Comparison of ENCODE assay signal across 35 mouse cellular contexts in the genomic region with DNA sequence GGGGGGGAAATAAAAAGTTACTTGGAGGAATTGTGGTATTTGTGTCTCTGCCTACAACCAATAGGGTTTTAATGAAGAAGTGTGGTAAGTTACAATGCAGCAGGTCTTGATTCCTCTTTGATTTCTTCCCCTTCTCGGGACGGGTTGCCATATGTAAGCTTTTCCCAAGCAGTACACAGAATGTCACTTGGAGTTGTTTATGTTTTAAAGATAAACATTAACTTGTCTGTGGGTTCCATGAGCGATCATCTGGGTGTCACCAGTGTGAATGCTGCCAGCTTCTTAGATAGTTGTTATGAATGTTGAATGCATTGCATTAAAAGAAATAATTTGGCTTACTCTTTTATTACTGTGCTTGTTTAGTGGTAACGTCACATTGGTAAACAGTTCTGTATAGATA.
"Had no signal": no experiment of that assay in that cellular context is flagged by ENCODE, and none has a peak within 500 bp of the region (broad histone marks: within the 10 kb centered on the region; RNA-seq: fewer than 3 reads in every experiment).

No protein-coding gene starts in this region.

- ATAC-seq: hindbrain, embryonic 16.5 days; hindbrain, postnatal 0 days; inflammation-experienced regulatory T-cells, adult 6 months; intestine, embryonic 15.5 days; intestine, embryonic 16.5 days; intestine, postnatal 0 days had no signal

- H3K4me3 ChIP-seq: heart, adult 2 months; heart, embryonic 10.5 days; heart, embryonic 12.5 days; heart, embryonic 13.5 days; heart, embryonic 15.5 days; hindbrain, embryonic 10.5 days; hindbrain, embryonic 12.5 days; hindbrain, embryonic 13.5 days; hindbrain, embryonic 15.5 days; intestine, embryonic 15.5 days; kidney, embryonic 15.5 days; layer of hippocampus, adult 2 months had no signal

- H3K4me1 ChIP-seq: heart, embryonic 10.5 days; heart, embryonic 12.5 days; heart, embryonic 15.5 days; hindbrain, embryonic 10.5 days; hindbrain, embryonic 12.5 days; kidney, embryonic 15.5 days had no signal

- H3K27ac ChIP-seq: heart, adult 2 months; heart, embryonic 10.5 days; heart, embryonic 13.5 days; heart, embryonic 15.5 days; hindbrain, embryonic 10.5 days; hindbrain, embryonic 12.5 days; hindbrain, embryonic 13.5 days; hindbrain, embryonic 14.5 days; hindbrain, embryonic 15.5 days; hindbrain, postnatal 0 days; intestine, embryonic 15.5 days; kidney, embryonic 15.5 days; kidney, postnatal 0 days; layer of hippocampus, adult 2 months had no signal

- DNase-seq: heart, adult 18-20 months; heart, adult 2 months; heart, postnatal 10 days; heart, postnatal 14 days; heart, postnatal 36 days; heart, postnatal 4 days; kidney, adult 11 months; kidney, adult 18-20 months; kidney, adult 2 months; kidney, adult 8-10 months; kidney, adult 9 months; kidney, postnatal 10 days; kidney, postnatal 14 days; kidney, postnatal 25 days; kidney, postnatal 36 days; kidney, postnatal 4 days had no signal

- H3K9ac ChIP-seq: heart, embryonic 12.5 days; heart, embryonic 13.5 days; heart, embryonic 15.5 days; hindbrain, embryonic 12.5 days; hindbrain, embryonic 13.5 days; hindbrain, embryonic 14.5 days; hindbrain, embryonic 15.5 days; intestine, embryonic 15.5 days; kidney, embryonic 15.5 days had no signal

- H3K9me3 ChIP-seq: heart, embryonic 10.5 days; heart, embryonic 12.5 days; heart, embryonic 13.5 days; heart, embryonic 15.5 days; hindbrain, embryonic 10.5 days; hindbrain, embryonic 12.5 days; hindbrain, embryonic 13.5 days; hindbrain, embryonic 15.5 days; intestine, embryonic 15.5 days; kidney, embryonic 15.5 days had no signal

- H3K27me3 ChIP-seq: heart, embryonic 12.5 days; heart, embryonic 13.5 days; heart, embryonic 15.5 days; hindbrain, embryonic 12.5 days; hindbrain, embryonic 13.5 days; hindbrain, embryonic 15.5 days; intestine, embryonic 15.5 days; kidney, embryonic 15.5 days had no signal

- H3K4me2 ChIP-seq: heart, embryonic 11.5 days; heart, embryonic 12.5 days; heart, embryonic 13.5 days; heart, embryonic 15.5 days; hindbrain, embryonic 12.5 days; hindbrain, embryonic 13.5 days; hindbrain, embryonic 14.5 days; hindbrain, embryonic 15.5 days; intestine, embryonic 15.5 days; kidney, embryonic 15.5 days had no signal
